Mouse (Mus musculus): Measurements from ENCODE around the gene Flywch2. TPM values are rescaled to one million over a fixed set of nuclear protein-coding genes. Genes with fewer than 3 reads are reported as not detected.
A peak's percentile ranks its signal among the peaks of the same experiment; 100 is the strongest.

Gene Flywch2
- polyA plus RNA-seq (2016; fragmentation: Nextera tagmentation; extraction: Ambion mirVana) = 35.4 and 41.3 TPM in 2 replicates

DNA sequence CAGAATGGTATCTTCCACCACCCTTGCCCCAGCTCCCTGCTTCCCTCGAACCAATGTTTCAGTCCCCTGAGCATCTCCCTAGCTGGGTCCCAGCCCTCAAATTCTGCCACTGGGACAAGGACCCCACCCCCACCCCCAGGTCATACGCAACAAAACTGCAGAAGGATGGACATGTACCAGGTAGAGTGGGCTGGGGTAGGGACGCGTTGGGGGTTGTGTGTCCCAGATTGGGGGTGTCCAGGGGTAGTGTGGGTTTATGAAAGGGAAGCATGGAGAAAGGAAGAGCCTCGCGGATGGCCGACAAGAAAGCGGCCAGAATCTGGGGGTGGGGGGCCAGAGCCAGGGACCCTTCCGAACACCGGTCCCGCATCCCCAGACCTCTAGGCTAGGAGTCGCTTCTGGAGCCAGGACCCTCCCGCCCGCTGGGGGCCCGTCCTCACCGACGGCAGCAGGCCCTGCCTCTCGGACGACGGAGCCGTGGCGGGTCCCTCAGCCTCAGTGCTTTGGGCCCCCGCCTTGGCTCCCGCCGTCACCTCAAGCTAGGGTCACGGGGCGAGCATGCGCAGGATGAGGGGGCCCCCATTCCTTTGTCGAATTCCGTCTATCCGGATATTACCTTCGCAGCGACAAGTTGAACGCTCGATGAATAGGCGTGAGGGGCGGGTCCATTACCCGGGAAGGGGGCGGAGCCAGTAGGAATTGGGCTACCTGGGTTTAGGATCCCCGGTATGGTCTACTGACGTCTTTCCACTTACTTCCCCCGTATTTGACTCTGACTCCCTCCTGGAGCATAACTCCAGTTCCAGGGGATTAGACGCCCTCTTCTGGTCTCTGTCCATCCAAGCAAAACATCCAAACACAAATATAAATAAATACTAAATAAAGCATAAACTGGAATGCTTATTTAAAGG, at the start of gene Flywch2:
Gene Flywch2, minus strand, starts transcription at position 521 of the 911 bp plus-strand sequence.
- Histone ChIP-seq H3K27ac (replicated peaks) (peak within 1 kb of the TSS; percentile 90), H3K4me1 (peaks cover 31% of the 10 kb centered on the region), H3K36me3 (replicated peaks) (no peaks in the 10 kb centered on the region), H3K4me3 (peak within 1 kb of the TSS; percentile 75), H3K27me3 (replicated peaks; ENCODE audit: low read depth, poor library complexity, severe bottlenecking) (no peaks in the 10 kb centered on the region), H3K9me3 (no peaks in the 10 kb centered on the region)
- peak; percentile 87 for DNase-seq (ENCODE audit: low spot score)
- WGBS = 3% methylated on average over 43 of the region's 43 CpGs

DNA sequence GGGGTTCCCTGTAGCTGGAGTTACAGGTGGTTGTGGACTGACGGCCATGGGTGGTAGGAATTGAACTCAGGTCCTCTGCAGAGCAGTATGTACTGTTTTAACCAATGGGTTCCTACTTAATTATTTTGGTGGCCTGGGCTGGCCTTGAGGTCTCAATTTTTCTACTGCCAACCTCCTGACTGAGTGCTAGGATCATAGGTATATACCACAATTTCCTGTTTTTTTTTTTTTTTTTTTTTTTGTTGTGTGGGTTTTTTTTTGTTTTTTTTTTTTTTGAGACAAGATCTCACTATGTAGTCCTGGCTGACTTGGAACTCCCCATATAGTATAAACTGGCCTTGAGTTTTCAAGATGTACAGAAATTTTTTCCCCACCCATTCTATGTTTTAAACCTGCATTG, 45.3 kb upstream of the Flywch2 start:
- no peak overlapping the region for H3K4me3 ChIP-seq
- H3K4me1 ChIP-seq = peaks cover 17% of the 10 kb centered on the region
- H3K27ac ChIP-seq (replicated peaks) = no peak overlapping the region
- 90% methylated on average over 1 of the region's 1 CpGs for WGBS
- H3K9me3 ChIP-seq = no peaks in the 10 kb centered on the region
- DNase-seq (ENCODE audit: low spot score) = no peak
- peaks cover 13% of the 10 kb centered on the region for H3K36me3 ChIP-seq (replicated peaks)
- H3K27me3 ChIP-seq (replicated peaks; ENCODE audit: low read depth, poor library complexity, severe bottlenecking) = peaks cover 43% of the 10 kb centered on the region

DNA sequence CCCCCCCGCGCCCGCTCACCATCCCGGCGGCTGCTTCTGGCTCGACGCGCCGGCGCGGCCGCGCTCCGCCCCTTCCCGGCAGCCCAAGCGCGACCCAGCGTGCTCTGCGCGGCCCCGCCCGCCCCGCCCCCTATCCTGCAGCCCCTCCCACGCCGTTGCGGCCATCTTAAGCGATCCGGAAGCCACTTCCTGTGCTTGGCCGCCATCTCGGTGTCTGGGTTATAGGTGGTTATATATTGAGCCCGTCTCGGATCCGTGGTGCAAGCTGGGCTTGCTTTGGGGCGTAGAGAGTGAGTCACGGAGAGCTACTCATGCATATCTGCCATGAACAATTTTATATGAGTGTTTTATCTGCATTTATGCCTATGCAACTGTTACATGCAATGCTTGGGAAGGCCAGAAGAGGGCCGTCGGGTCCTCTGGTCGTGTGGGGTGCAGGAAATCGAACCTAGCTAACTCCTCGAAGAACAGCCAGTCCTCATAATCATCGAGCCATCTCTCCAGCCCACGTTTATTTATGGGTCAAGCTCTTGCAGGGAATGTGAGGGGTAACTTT, 43.3 kb upstream of the Flywch2 start, which contains the start of gene Elob:
Gene Elob, minus strand, starts transcription at position 73 of the 556 bp plus-strand sequence.
- Histone ChIP-seq H3K4me3 (peak within 1 kb of the TSS; percentile 83), H3K27me3 (replicated peaks; ENCODE audit: low read depth, poor library complexity, severe bottlenecking) (peaks cover 27% of the 10 kb centered on the region), H3K9me3 (no peaks in the 10 kb centered on the region), H3K36me3 (replicated peaks) (peaks cover 34% of the 10 kb centered on the region), H3K27ac (replicated peaks) (peak within 1 kb of the TSS; percentile 92), H3K4me1 (peaks cover 22% of the 10 kb centered on the region)
- DNase-seq (ENCODE audit: low spot score) = peak; percentile 94
- WGBS = 2% methylated on average over 33 of the region's 42 CpGs

- H3K36me3 ChIP-seq (replicated peaks) = peaks cover 41% of the 10 kb centered on the region
- peak overlapping the region; percentile 83 for H3K4me3 ChIP-seq
- peak overlapping the region; percentile 92 for H3K27ac ChIP-seq (replicated peaks)
- H3K4me1 ChIP-seq = peaks cover 22% of the 10 kb centered on the region
- H3K9me3 ChIP-seq = no peaks in the 10 kb centered on the region
- peak; percentile 81 for DNase-seq (ENCODE audit: low spot score)
- peaks cover 20% of the 10 kb centered on the region for H3K27me3 ChIP-seq (replicated peaks; ENCODE audit: low read depth, poor library complexity, severe bottlenecking)
- WGBS = under 1% methylated on average over 47 of the region's 47 CpGs
Observed at GRCm38 (mm10) chr17:23828271-23829001, 42.6 kb upstream of the Flywch2 start.

- H3K4me1 ChIP-seq = peaks cover 22% of the 10 kb centered on the region
- DNase-seq (ENCODE audit: low spot score) = no peak
- H3K27ac ChIP-seq (replicated peaks) = no peak overlapping the region
- H3K4me3 ChIP-seq = no peak overlapping the region
- H3K27me3 ChIP-seq (replicated peaks; ENCODE audit: low read depth, poor library complexity, severe bottlenecking) = peaks cover 6% of the 10 kb centered on the region; the same call in 1 of the 2 replicates
- WGBS = 85% methylated on average over 4 of the region's 4 CpGs
- H3K36me3 ChIP-seq (replicated peaks) = peaks cover 69% of the 10 kb centered on the region
- H3K9me3 ChIP-seq = no peaks in the 10 kb centered on the region
Observed at GRCm38 (mm10) chr17:23825591-23825990, 39.7 kb upstream of the Flywch2 start.

GRCm38 (mm10) chr17:23823614-23824013, 37.7 kb upstream of the Flywch2 start:
- Histone ChIP-seq H3K4me1 (peaks cover 18% of the 10 kb centered on the region), H3K27ac (replicated peaks) (no peak overlapping the region), H3K27me3 (replicated peaks; ENCODE audit: low read depth, poor library complexity, severe bottlenecking) (no peaks in the 10 kb centered on the region), H3K36me3 (replicated peaks) (peaks cover 89% of the 10 kb centered on the region), H3K9me3 (peaks cover 14% of the 10 kb centered on the region), H3K4me3 (no peak overlapping the region)
- DNase-seq (ENCODE audit: low spot score) = no peak
- 95% methylated on average over 12 of the region's 12 CpGs for WGBS

DNA sequence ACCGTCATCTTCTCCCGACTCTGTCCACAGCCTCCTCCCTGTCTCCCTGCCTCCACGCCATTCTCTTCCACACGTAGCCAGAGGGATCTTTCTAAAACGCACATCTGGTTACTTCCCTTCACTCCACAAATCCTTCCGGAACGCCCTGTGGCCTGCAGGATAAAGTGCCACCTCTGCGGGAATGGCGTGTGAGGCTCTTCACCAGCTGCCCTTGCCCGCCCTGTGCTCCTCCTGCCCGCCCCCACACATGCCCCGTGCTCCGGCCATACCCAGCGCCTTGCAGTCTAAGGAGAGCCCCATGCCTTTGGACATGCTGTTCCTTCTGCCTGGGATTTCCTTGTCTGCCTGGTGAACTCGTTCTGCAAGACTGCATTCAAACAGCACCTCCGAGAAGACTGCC, 37.1 kb upstream of the Flywch2 start:
- no peak overlapping the region for H3K4me3 ChIP-seq
- DNase-seq (ENCODE audit: low spot score) = no peak
- H3K36me3 ChIP-seq (replicated peaks) = peaks cover 95% of the 10 kb centered on the region
- H3K27me3 ChIP-seq (replicated peaks; ENCODE audit: low read depth, poor library complexity, severe bottlenecking) = no peaks in the 10 kb centered on the region
- 88% methylated on average over 16 of the region's 16 CpGs for WGBS
- peaks cover 15% of the 10 kb centered on the region for H3K4me1 ChIP-seq
- H3K27ac ChIP-seq (replicated peaks) = no peak overlapping the region
- peaks cover 20% of the 10 kb centered on the region for H3K9me3 ChIP-seq

DNA sequence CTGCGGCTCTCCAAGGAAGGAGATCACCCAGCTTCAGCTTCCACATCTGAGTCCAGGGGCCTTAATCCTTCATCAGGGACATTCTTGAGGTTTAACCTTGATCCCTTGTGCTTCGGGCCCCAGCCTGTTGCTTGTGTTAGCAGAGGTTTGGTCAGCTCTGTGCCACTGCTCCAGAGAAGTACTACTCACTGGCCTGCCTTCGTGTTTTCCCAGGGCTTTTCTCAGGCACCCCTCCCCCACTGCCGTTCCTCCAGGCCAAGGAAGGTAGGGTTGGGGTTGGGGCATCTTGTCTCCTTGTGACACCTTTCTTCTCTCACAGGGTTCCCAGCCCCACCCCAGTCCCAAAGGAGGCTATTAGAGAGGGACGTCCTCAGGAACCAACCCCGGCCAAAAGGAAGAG, 36.2 kb upstream of the Flywch2 start:
- no peak for DNase-seq (ENCODE audit: low spot score)
- Histone ChIP-seq H3K27ac (replicated peaks) (no peak overlapping the region), H3K4me3 (no peak overlapping the region), H3K36me3 (replicated peaks) (peaks cover 100% of the 10 kb centered on the region), H3K9me3 (peaks cover 24% of the 10 kb centered on the region), H3K4me1 (peaks cover 6% of the 10 kb centered on the region), H3K27me3 (replicated peaks; ENCODE audit: low read depth, poor library complexity, severe bottlenecking) (no peaks in the 10 kb centered on the region)
- 73% methylated on average over 6 of the region's 6 CpGs for WGBS

GRCm38 (mm10) chr17:23820731-23821130, 34.9 kb upstream of the Flywch2 start:
- DNase-seq (ENCODE audit: low spot score) = no peak
- Histone ChIP-seq H3K4me3 (no peak overlapping the region), H3K27ac (replicated peaks) (no peak overlapping the region), H3K27me3 (replicated peaks; ENCODE audit: low read depth, poor library complexity, severe bottlenecking) (no peaks in the 10 kb centered on the region), H3K36me3 (replicated peaks) (peaks cover 100% of the 10 kb centered on the region), H3K4me1 (0 out of 2 replicates have a peak, but pooled peaks cover 5% of the 10 kb centered on the region), H3K9me3 (peaks cover 37% of the 10 kb centered on the region)
- WGBS = 94% methylated on average over 5 of the region's 5 CpGs

DNA sequence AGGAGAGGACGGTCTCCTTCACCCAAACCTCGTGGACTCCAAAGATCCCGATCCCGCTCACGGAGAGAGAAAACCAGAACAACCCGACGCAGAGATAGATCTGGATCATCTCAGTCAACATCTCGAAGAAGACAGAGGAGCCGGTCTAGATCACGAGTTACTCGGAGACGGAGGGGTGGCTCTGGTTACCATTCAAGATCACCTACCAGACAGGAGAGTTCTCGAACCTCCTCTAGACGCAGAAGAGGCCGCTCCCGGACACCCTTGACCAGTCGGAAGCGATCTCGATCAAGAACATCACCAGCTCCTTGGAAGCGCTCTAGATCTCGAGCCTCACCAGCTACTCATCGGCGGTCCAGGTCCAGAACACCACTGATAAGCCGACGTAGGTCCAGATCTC, 33.4 kb upstream of the Flywch2 start:
- WGBS = 97% methylated on average over 25 of the region's 25 CpGs
- Histone ChIP-seq H3K9me3 (peaks cover 46% of the 10 kb centered on the region), H3K36me3 (replicated peaks) (peaks cover 100% of the 10 kb centered on the region), H3K4me1 (no peaks in the 10 kb centered on the region), H3K27ac (replicated peaks) (no peak overlapping the region), H3K4me3 (no peak overlapping the region), H3K27me3 (replicated peaks; ENCODE audit: low read depth, poor library complexity, severe bottlenecking) (no peaks in the 10 kb centered on the region)
- DNase-seq (ENCODE audit: low spot score) = no peak

- 98% methylated on average over 8 of the region's 8 CpGs for WGBS
- H3K27me3 ChIP-seq (replicated peaks; ENCODE audit: low read depth, poor library complexity, severe bottlenecking) = no peaks in the 10 kb centered on the region
- peaks cover 100% of the 10 kb centered on the region for H3K36me3 ChIP-seq (replicated peaks)
- no peak for DNase-seq (ENCODE audit: low spot score)
- no peak overlapping the region for H3K4me3 ChIP-seq
- no peaks in the 10 kb centered on the region for H3K4me1 ChIP-seq
- no peak overlapping the region for H3K27ac ChIP-seq (replicated peaks)
- H3K9me3 ChIP-seq = peaks cover 46% of the 10 kb centered on the region
Observed at GRCm38 (mm10) chr17:23818579-23818978, 32.7 kb upstream of the Flywch2 start.

GRCm38 (mm10) chr17:23815641-23816040, 29.8 kb upstream of the Flywch2 start:
- peaks cover 100% of the 10 kb centered on the region for H3K36me3 ChIP-seq (replicated peaks)
- no peak for DNase-seq (ENCODE audit: low spot score)

More at GRCm38 (mm10) chr17:23815641-23816040, 29.8 kb upstream of the Flywch2 start:
- Histone ChIP-seq H3K27me3 (replicated peaks; ENCODE audit: low read depth, poor library complexity, severe bottlenecking) (no peaks in the 10 kb centered on the region), H3K4me3 (no peak overlapping the region), H3K9me3 (peaks cover 46% of the 10 kb centered on the region), H3K4me1 (no peaks in the 10 kb centered on the region), H3K27ac (replicated peaks) (no peak overlapping the region)
- WGBS = 98% methylated on average over 16 of the region's 16 CpGs
